Mouse (Mus musculus) testis, adult 10 weeks (tissue): ENCODE results near the gene Gm21981. TPM values are rescaled to one million over a fixed set of nuclear protein-coding genes. Genes with fewer than 3 reads are reported as not detected.

Experiments
- polyA plus RNA-seq: library from polyadenylated mRNA; stranded (reverse); fragments of 350-450 nt; fragmentation: Illumina TruSeq; extraction: RNeasy Lipid Tissue Mini Kit (QIAGEN cat#74804); gene quantifications from one replicate; pipeline ENCODE4 v1.2.3, GENCODE M21; 2014; ENCODE audit warnings: low read depth, low replicate concordance

Gm21981 gene
- polyA plus RNA-seq: not detected

DNA sequence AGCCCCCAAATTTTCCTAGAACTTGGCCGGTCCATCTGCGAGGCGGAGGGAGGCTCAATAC is at the start of gene Gm21981:
Gene Gm21981 (minus strand): TSS at position 14 of the 61 bp plus-strand sequence.

GRCm38 (mm10) chr17:47736856-47737255 is 42.6 kb upstream of the Gm21981 start, which contains the start of gene Tfeb:
Gene Tfeb (plus strand): TSS chr17:47737030.

DNA sequence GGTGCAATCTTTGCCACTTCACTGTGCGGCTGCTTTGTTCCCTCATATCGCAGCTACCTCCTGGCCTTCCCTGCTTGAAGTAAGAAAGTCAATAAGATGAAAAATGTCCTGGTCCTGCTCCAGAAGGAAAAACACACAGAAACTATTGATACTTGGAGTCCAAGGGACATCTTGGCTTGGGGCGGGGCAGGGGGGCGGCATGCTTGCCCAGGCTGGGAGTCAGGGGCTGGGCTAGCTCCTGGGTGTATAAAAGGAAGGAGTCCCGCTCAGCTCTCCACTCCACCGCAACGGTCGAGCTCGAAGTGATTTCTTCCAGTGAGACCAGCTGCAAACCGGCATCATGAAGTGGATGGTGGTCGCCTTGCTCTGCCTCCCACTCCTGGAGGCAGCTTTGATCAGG is 32.3 kb upstream of the Gm21981 start, which contains the start of gene Pgc:
Gene Pgc (plus strand): TSS at position 277 of the 400 bp plus-strand sequence.

GRCm38 (mm10) chr17:47694503-47695336 is 465 bp upstream of the Gm21981 start, which contains the start of gene Prickle4:
Gene Prickle4 (minus strand): TSS chr17:47694736.

DNA sequence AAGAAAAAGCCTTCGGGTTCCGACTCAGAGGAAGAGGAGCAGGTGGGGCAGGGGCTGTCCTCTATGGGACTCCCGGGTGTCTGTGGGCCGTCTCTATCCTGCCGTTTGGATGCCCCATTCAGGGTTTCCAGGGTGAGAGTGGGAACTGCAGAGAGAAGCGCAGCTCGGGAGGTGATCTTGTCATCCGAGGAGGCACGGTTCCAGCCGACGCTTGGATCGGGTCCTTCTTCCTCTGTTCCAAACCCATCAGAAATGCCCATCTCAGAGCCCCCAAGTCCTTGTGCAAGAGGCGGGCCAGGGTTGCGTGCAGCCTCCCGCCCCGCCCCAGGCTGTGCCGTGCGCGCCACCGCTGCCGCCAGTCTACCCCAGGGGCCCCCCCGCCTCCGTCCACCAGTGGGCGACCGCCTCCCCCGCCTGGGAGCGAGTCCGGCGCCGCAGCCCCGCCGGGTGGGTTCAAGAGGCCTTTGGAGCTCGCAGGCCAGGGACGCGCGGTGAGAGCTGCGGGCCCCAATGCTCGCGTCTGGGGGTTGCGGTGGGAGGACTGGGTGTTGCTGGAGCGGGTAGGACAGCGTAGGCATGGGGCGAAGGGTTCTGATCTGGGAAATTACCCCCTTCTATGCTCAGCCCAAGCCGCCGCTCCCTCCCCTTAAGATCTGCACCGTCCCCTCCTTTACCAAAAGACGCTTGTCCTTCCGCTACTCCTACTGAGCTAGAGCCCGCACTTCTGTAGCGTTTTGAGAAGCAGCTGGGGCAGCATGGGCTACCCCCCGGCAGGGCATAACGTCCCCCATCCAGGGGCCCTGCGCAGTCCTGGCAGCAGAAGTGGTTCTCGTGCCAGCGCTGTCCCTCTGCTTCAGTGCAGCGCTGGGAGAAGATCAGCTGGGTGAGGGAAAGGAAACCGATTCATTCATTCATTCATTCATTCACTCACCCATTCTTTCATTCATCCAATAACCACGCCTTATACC is 5.4 kb downstream of the Gm21981 start, which contains the start of gene Frs3:
Gene Frs3 (plus strand): TSS at position 423 of the 968 bp plus-strand sequence.

DNA sequence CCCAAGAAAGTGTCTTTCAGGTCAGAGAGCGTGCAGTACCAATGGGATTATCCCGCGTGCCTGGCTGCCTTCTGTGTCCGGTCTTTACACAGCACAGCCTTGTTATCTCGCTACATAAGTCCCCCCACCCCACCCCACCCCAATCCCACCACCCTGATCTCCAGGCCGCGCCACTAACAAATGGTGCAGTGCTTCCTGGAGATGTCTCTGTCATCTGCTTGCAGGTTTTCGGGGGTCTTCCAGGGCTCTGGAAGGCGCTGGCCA is 6.0 kb downstream of the Gm21981 start, which contains the start of gene Tomm6:
Gene Tomm6 (minus strand): TSS at position 43 of the 264 bp plus-strand sequence.

Other genes starting within 250 kb of the Gm21981 start
- 5.5 TPM for gene Taf8, start 192.2 kb downstream of the Gm21981 start, polyA plus RNA-seq
- 7.7 TPM for gene Ccnd3, start 189.4 kb downstream of the Gm21981 start, polyA plus RNA-seq
- gene Bysl, start 83.0 kb downstream of the Gm21981 start, polyA plus RNA-seq: 3.9 TPM
- 9.1 TPM for gene Med20, start 82.9 kb downstream of the Gm21981 start, polyA plus RNA-seq
- gene Gm20517, start 82.9 kb downstream of the Gm21981 start, polyA plus RNA-seq: 2.7 TPM
- 26.1 TPM for gene Usp49, start 63.8 kb downstream of the Gm21981 start, polyA plus RNA-seq
- gene Tomm6, start 6.1 kb downstream of the Gm21981 start, polyA plus RNA-seq: 18.7 TPM
- gene Frs3, start 5.4 kb downstream of the Gm21981 start, polyA plus RNA-seq: 2.0 TPM
- gene Prickle4, start 281 bp upstream of the Gm21981 start, polyA plus RNA-seq: not detected
- not detected for gene Pgc, start 32.4 kb upstream of the Gm21981 start, polyA plus RNA-seq
- not detected for gene Tfeb, start 42.6 kb upstream of the Gm21981 start, polyA plus RNA-seq
- not detected for gene Mdfi, start 140.2 kb upstream of the Gm21981 start, polyA plus RNA-seq
- 0.04 TPM for gene Foxp4, start 230.2 kb upstream of the Gm21981 start, polyA plus RNA-seq